Mouse (Mus musculus): Measurements from ENCODE around the gene Spsb1.
A peak's percentile ranks its signal among the peaks of the same experiment; 100 is the strongest.

Spsb1 gene

GRCm38 (mm10) chr4:149860393-149860792 lies 94.5 kb downstream of the Spsb1 start:
- no peak for DNase-seq (ENCODE audit: extremely low read depth, low read depth, low spot score)

GRCm38 (mm10) chr4:149858584-149858983 lies 96.3 kb downstream of the Spsb1 start:
- DNase-seq (ENCODE audit: extremely low read depth, low read depth, low spot score): peak; percentile 56

- no peak for DNase-seq (ENCODE audit: extremely low read depth, low read depth, low spot score)
These were observed 96.7 kb downstream of the Spsb1 start for GRCm38 (mm10) chr4:149858097-149858496.

DNA sequence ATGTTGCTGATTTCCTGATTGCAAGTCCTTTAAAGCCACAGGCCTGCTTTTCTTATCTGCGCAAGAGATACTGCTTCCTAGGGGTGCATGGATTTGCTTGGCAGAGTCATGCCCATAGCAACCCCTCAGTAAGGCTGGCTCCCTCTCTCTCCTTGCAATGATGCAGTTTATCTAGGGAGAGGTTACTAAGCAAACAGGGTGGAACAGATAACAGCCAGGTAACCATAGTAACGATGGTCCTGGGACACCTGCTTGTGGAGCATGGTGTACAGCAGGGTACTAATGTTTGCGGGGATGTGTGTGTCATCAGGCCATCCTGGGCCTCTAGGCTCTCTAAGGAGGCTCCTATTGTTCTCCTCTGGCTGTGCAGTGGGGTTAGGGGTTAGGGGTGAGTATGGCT lies 97.2 kb downstream of the Spsb1 start:
- DNase-seq (ENCODE audit: extremely low read depth, low read depth, low spot score): no peak

- DNase-seq (ENCODE audit: extremely low read depth, low read depth, low spot score): no peak
These were observed 98.7 kb downstream of the Spsb1 start for GRCm38 (mm10) chr4:149855892-149856807.

DNA sequence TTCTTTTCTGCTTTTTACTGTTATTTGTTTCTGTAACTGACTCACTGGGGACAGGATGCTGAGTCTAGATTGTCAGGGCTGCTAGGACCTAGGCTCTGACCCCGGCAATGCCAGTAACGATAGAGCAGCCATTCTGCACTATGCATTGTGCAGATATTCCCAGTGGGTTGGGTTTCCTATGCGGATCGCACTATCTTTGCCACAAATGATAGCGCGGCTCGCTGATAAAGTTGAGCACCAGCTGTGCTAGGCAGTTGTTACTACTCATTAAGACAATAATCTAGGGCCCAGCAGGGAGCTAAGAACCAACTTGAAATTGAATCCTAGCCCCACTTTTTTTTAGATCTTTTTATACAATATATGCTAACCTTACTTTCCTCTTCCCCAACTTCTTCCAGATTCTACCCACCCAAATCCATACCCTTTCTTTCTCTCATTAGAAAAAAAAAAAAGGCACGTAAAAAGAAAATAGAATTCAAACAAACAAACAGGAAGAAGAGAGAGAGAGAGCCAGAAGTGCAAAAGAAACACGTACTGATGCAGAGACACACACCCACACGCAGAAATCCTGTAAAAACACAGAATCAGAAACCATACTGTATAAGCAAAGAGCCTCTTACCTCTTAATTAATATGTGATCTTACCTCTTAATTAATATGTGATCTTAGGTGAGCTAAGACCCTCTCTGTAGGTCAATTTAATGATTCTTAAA lies 99.5 kb downstream of the Spsb1 start:
- no peak for DNase-seq (ENCODE audit: extremely low read depth, low read depth, low spot score)

DNA sequence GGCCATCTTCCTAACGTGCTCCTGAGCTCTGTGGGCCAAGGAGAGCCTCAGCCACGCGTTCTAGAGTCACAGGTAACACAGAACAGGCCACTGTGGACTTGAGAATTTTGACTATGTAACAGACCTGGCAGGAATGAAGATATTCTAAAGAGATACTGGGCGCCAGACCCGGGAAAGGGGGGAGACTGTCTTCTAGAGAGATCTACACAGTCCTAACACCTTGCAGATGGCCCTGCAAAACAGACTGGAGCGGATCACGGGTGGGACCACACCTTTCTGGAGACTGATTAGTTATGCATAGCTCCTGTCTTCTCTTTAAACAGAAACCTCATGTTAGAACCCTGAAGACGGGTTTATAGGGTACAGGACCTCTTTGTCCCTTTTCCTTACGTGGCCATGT lies 100.1 kb downstream of the Spsb1 start:
- no peak for DNase-seq (ENCODE audit: extremely low read depth, low read depth, low spot score)

DNA sequence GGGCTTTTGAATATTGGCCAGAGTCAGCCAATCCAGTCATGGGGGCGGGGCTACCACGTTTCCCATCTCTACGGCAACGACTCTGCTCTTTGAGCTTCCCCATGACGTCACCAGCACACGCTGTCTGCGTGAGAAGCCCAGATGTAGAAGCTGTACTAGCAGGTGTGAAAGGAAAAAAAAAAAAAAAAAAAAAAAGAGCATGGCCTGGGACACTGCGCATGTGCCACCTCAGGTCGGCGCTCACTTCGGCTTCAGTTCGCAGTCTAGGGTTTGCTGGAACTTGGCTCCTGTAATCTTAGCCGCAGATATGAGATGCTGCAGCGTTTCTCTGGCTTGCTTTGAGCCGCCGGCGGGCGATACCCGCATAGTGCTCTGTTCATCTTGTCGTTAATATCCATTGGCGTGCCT lies 100.5 kb downstream of the Spsb1 start:
- DNase-seq (ENCODE audit: extremely low read depth, low read depth, low spot score): no peak

GRCm38 (mm10) chr4:149853698-149854284 lies 101.1 kb downstream of the Spsb1 start:
- no peak for DNase-seq (ENCODE audit: extremely low read depth, low read depth, low spot score)

GRCm38 (mm10) chr4:149851554-149851953 lies 103.3 kb downstream of the Spsb1 start:
- DNase-seq (ENCODE audit: extremely low read depth, low read depth, low spot score): no peak

DNA sequence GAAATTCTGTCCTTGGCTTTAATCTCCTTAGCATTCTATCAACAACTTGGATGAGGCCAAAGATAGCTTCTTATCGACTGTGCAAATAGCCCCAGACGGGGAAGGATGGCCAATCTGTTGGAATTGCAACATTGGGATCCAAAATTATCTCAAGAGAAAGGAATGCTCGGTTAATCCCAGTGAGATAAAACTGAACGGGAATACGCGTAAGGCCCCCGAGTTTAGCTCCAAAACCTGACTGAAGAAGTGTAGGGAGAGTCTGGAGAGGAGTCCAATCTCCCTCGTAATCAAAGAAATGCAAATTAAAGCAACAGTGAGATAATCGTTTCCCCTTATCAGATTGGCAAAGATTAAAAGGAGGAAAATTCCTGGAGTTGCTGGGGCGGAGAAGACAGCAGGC lies 104.2 kb downstream of the Spsb1 start:
- no peak for DNase-seq (ENCODE audit: extremely low read depth, low read depth, low spot score)

- DNase-seq (ENCODE audit: extremely low read depth, low read depth, low spot score): no peak
These were observed 104.8 kb downstream of the Spsb1 start for GRCm38 (mm10) chr4:149850045-149850444.

- DNase-seq (ENCODE audit: extremely low read depth, low read depth, low spot score): no peak
These were observed 105.8 kb downstream of the Spsb1 start for GRCm38 (mm10) chr4:149849035-149849434.

DNA sequence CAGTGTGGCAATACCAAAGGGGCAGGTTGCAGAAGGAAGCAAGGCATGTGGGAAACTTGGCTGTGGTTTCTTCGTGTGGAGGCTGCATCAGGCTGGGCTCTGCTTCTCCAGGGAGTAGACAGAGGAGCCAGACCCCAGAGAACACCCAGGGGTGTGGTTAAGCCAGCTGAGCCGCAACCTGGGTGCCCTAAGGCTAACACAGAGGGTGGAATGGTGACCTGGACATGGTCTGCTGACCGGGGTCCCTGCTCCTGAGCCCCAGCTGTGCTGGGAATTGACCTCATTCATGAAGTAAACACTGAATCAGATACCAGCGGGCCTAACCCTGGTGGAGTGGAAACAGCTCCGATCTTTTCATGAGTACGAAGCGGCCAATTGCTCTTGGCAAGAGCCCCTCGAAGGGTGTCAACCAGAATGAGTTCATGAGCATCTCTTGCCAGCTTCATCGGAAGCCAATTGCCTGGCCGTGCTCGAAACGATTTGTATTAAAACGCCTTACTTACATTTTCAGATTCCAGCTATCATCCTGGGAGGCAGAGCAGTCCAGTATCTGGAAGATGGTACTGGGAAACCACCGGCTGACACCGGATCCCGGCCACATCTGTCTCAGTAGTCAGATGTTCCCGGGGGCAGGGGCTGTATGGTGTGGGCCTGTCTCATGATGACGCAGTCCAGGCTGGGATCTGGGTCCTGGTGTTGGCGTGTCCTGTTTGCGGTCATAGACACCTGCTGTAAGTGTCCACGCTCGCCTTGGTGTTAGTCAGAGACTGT lies 107.8 kb downstream of the Spsb1 start:
- DNase-seq (ENCODE audit: extremely low read depth, low read depth, low spot score): no peak

Measured in fat pad, adult 2 months (tissue).